Mouse (Mus musculus) gonadal fat pad, adult 2 months (tissue): Measurements from ENCODE around the gene Tuba1a. TPM values are rescaled to one million over a fixed set of nuclear protein-coding genes. Genes with fewer than 3 reads are reported as not detected.

Experiments used
- DNase-seq: peaks from one replicate; pipeline ENCODE4 v3.0.0-alpha.2; 2012; ENCODE audit warnings: low read depth
- polyA plus RNA-seq: library from polyadenylated mRNA; depleted of rRNA; stranded (reverse); fragments of >200 nt; gene quantifications from 2 replicates; pipeline ENCODE4 v1.2.3, GENCODE M21; 2012; rRNA removed

Tuba1a gene
- 538 and 2,258 TPM in 2 replicates for polyA plus RNA-seq

- no peak for DNase-seq
These were observed at the start of gene Tuba1a, which contains the start of gene Gm49450 for GRCm38 (mm10) chr15:98953401-98954356. Tuba1a (minus strand) TSS chr15:98953703. Gm49450 (minus strand) TSS chr15:98953551.

DNA sequence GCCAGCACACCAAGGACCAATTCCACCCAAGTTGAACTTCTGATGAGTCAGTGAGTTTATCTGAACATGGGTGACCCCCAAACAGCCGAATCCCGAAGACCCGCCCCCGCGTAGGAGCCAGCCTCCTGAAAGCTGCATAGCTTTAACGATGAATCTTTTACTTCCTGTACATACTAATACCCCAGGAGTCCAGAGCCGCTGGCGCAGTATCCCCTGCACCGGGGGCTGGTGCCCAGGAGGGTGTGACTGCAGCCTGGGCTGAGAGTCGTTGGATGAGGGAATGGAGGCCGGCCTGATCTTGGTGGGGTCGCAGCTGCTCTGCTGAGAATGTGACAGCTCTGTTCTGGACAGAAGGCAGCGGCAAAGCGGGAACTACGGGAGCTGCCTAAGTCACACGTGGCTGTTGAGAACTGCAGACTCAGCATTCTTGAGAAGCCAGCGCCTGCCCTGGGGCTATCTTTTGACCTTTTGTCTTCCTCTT lies 48.0 kb upstream of the Tuba1a start:
- DNase-seq: no peak

- DNase-seq: no peak
These were observed 47.2 kb upstream of the Tuba1a start for GRCm38 (mm10) chr15:99000535-99001283.

DNA sequence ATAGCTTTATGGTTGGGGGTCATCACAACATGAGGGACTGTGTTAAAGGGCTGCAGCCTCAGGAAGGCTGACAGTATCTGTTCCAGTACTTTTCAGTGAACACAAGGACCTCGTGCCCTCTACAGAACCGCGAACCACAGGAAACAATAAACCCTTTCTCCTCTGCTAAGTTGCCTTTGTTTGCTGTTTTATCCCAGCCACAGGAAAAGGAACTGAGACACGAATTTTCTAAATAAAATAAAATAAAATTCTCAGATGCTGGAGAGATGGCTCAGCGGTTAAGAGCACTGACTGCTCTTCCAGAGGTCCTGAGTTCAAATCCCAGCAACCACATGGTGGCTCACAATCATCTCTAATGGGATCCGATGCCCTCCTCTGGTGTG lies 45.3 kb upstream of the Tuba1a start:
- DNase-seq: no peak

DNA sequence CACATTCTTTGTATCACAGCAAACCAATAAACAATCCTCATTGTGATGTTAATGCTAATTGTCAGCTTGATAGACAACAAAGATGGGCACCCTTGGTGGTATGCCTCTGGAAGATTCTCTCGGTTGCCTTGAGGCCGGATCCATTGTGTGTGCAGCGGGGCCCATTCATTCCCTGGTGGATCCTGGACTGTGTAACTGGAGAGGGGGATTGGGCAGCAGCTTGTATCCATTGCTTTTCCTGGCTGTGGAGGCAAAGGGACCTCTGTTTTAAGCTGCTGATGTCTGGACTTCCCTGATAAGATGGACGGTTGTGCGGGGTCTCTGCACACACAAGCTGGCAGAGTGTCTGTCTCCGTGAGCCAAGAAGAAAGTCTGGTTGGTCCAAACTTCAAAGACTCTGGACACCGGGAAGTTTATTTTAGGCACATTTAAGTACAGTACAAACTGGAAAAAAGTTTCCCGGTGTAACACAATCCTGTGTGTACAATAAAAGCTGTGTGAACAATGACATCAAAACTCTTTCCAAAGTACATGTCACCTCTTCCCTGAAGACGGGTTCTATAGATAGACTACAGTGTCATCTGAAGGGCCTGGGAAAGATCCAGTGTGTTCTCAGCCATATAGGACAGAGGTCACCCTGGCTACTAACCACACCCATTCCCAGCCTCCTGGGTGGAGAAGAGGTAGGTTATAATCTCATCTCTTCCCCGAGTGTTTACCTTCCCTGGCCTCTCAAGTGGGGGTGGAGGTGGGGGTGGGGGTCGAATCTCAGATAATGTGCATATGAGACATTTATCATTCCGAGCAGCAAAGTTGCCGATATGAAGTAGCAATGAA lies 44.7 kb upstream of the Tuba1a start:
- DNase-seq: no peak

DNA sequence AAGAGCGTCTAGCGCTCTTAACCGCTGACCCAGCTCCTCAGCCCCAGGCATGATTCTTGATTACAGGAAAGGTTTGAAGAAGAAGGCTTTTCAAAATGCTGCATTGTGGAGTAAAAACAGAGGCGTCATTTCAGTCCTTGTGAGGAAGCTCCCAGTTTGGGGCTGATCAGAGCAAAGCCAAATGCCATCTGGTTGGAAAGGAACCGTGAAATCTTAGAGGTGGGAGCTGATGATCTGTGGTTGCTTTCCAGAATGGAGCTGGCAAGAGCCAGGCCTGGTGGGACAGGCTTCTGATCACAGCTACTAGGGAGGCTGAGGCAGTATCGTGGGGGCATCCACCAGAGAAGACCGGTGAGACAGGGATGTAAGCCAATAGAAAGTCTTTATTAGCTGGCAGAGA lies 43.3 kb upstream of the Tuba1a start:
- DNase-seq: no peak

GRCm38 (mm10) chr15:98994957-98995520 lies 41.5 kb upstream of the Tuba1a start:
- DNase-seq: no peak

GRCm38 (mm10) chr15:98993865-98994264 lies 40.4 kb upstream of the Tuba1a start:
- no peak for DNase-seq

GRCm38 (mm10) chr15:98993093-98993793 lies 39.7 kb upstream of the Tuba1a start:
- no peak for DNase-seq

- no peak for DNase-seq
These were observed 38.8 kb upstream of the Tuba1a start for GRCm38 (mm10) chr15:98992086-98992912.

DNA sequence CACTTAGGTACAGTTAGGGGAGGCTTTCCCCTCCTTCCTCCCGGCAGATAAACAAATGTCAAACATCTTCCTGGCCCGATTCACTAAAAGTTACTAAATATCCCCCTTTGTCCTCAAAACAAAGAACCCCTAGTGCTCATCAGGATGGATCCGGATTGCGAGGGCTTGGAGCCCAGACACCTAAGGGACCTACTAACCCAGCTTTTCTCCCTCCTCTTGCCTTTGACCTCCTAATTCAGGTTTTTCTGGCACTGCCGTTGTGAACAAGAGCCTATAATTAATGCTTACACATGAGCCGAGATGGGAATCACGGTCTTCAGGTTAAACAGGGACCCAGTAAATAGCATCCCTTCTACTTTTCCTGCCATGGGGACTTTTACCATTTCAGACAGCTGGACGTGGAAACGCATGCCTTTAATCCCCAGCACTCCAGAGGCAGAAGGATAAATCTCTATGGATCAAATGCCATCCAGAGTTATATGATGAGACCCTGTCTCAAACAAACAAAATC lies 38.1 kb upstream of the Tuba1a start:
- no peak for DNase-seq

GRCm38 (mm10) chr15:98990669-98991539 lies 37.4 kb upstream of the Tuba1a start:
- no peak for DNase-seq

DNA sequence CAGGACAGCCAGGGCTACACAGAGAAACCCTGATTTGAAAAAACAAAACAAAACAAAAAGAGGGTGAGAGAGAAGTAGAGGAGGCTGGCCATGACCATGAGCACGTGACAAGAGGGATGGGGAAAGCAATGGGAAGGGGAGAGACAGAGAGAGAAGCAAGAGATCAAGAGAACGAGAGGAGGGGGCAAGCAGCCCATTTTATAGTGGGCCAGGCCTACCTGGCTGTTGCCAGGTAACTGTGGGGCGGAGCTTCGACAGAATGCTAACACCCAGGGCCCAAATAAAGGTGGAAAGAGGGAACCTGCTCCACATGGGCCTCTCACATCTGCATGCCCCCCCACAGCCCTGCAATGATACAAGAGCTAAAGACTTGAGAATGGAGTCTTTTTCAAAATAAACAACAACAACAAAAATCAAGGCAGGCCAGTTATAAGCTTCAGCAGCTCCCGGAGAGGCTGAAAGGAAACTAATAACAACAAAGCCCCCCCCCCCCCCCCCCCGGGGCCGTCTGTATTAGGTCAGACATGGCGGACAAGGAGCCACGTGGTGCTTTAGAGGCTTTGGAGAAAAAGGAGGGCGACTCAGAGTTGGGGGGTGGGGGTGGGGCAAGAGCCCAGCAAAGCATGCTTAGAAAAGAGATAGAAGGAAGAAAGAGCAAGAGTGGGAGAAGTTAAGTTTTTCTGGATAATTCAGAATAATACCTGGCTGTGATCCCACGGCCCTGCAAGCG lies 36.4 kb upstream of the Tuba1a start:
- no peak for DNase-seq

DNA sequence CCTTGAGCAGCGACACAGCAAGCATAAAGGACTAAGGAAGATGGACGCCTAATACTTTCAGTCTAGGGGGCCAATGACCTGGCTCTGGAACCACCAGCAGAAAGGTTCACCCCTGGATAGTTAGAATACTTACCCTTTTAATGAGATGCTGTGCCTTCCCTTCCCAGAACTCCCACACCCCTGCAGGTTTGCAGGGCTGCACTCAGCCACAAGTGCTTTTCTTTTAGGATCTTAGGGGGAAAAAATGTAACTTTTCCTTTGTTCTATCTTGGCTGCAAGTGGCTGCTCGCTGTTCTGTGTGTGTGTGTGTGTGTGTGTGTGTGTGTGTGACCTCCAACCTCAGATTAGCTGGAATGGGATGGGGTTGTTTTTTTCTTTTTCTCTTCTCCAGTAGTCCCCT lies 35.3 kb upstream of the Tuba1a start:
- no peak for DNase-seq

- no peak for DNase-seq
These were observed 34.2 kb upstream of the Tuba1a start for GRCm38 (mm10) chr15:98987661-98988181.

- DNase-seq: no peak
These were observed 33.7 kb upstream of the Tuba1a start for GRCm38 (mm10) chr15:98987077-98987630.

DNA sequence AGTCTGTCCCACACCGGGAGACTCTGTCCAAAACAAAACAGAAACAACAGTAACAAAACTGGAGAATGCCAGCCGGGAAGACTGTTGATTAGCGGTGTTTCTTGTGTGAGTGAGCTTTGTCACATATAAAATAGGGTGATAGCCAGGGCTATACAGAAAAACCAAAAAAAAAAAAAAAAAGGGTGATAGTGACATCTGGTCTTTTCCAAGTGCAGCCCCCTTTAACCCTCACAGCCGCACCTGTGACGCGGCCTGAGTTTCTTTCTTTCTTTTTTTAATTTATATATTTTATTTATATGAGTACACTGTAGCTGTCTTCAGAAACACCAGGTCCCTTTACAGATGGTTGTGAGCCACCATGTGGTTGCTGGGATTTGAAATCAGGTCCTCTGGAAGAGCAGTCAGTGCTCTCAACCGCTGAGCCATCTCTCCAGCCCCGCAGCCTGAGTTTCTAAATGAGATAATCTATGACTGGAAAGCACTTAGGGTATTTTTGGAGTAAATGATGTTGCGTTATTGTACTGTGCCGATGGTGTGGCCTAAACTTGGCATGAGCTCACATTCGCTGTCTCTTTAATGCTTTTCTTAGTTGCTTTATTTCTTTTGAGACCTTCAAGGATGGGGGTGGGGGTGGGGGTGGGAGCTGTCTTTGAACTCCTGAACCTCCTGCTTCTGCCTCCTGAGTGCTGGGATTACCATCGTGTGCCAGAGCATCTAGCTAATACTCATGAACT lies 32.6 kb upstream of the Tuba1a start:
- DNase-seq: no peak
